Mouse (Mus musculus): Measurements from ENCODE around the gene Vps29.
"Not testable (repeated sequence)": the region's sequence is repeated elsewhere in the genome, so short reads cannot be mapped to it uniquely, and the experiment has no call there.

The Vps29 gene

DNA sequence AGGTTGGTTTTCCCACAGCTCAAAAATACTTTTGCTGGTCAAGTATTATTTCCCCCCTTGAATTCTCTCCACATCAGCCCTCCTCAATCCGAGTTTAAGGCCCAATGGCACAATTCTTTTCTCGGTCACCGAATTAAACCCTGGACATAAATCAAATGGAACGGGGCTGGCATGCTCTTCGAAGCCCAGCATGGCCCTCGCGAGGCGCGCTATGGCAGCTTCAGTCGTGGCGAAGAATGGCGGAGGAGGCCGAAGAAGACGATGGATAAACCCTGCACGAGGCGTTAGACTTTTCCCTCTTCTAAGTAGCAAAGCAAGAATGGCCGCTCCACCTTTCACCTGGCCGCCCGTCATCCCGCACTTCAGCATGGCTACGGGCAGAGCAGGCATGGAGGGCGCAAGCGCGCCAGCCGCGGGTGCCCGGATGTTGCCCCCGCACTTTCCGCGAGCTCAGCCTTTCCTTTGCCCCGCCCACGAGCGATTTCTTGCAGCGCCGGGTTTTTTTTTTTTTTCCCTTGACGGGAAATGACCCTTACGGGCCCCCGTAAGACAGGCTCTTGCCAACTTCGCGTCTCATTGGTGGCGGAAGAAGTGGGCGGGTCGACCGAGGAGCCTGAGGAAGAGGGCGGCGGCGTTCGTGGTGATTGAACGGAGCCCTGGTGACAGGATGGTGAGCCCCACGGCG is at the start of gene Vps29, which contains the start of gene Rad9b:
TSS of gene Vps29 (plus strand) at position 563 of the 685 bp plus-strand sequence.
TSS of gene Rad9b (minus strand) at position 427 of the 685 bp plus-strand sequence.
- peak; percentile 97 for DNase-seq (ENCODE audit: low spot score)

DNA sequence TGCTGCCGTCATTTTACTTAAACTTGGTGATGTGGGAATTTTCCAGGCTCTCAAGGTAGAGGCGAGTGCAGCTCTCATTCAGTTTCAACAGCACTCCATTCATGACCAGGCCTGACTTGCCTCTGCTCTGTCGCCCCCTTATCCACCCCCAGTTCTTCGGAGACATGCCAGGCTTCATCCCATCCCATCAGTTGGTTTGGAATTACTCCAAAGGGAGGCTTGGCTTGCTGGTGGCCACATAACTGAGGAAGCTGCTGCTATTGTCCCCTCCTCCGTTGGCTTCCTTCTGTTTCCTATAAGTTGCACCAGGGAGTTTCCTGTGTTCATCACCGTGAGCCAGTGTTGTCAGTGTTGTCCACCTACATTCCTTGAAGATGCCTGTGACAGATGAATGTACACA is 49.6 kb upstream of the Vps29 start:
- no peak for DNase-seq (ENCODE audit: low spot score)

DNA sequence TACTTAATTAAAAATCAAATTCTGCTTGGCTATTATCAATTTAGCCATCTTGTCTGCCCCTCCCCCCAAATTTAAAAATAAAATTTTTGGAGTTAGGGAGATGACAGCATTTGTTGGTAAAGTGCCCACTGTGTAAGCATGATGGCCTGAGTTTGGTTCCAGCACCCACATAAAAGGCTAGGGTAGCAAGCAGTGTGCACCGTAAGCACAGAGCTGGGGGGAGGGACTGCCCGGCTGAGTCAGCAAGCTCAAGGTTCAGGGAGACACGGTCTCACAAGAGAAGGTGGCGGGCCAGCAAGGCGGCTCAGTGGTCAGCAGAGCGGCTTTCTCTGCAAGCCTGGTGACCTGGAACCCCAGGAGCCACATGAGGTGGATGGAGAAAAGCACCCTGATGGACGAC is 48.7 kb upstream of the Vps29 start:
- no peak for DNase-seq (ENCODE audit: low spot score)

DNA sequence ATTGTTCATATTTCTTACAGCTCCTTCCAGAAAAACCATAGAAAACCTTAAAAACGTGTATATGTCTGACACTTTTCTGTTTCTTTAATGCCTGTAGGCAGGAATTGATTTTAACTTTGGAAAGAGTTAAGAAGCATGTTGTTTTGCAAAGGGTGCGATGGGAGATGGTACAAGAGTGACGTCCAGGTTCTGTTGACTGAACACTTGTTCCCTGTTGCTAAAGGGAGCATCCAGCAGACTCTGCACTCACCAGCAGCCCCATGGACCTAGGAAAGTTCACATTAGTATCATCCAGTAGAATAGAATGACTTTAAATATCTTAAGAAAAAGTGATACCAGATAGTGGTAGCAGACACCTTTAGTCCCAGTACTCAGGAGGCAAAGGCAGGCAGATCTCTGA is 47.6 kb upstream of the Vps29 start:
- no peak for DNase-seq (ENCODE audit: low spot score)

DNA sequence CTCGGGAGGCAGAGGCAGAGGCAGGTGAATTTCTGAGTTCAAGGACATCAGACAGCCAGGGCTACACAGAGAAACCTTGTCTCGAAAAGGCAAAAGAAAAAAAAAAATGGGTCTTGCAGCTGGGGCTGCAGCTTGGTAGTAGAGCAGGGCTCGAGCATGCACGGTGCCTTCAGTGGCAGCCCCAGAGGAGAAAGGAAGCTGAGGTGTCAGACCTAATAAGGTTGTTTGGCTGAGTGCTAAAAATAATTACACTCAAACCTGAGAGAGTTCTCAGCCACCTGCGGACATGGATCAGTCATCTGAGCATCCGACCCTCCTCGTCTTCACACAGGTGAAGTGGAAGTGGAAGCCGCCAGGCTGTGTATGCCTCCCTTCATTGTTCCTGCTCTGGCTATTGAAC is 43.5 kb upstream of the Vps29 start:
- no peak for DNase-seq (ENCODE audit: low spot score)

DNA sequence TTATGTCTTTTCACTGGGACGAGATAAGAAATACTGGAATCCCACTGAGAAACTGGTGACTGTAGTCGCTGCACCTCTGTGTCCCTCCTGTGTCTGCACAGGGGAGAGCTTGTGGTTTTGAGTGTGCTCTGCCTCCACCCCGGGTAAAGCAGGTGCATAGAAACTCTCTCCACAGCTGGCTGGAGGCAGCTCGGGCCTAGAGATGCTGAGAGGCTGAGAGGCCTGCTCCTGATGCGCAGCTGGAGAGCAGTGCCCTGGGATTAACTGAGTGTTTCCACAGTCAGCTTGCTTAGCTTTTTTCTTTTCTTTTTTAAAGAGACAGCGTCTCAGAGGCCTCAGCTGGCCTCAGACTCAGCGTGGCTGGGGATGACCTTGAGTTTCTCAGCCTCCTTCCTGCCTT is 42.5 kb upstream of the Vps29 start:
- no peak for DNase-seq (ENCODE audit: low spot score)

DNA sequence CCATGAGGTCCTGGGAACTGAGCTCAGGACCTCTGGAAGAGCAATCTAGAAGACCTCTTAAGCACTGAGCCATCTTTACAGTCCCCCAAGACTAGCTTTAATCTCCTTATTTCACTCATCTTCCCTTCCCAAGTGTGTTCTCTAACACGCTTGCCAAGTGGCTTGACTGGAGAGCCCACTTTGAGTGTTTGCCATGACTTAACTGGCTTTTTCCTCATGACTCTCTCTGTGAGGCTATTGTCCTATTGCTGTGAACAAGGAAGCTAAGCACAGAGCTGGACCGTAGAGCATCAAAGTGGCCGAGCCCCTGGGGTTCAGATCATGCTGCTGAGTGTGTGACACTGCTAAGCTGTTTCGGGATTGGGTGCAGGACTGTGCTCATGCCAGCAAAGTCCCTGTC is 41.8 kb upstream of the Vps29 start:
- no peak for DNase-seq (ENCODE audit: low spot score)

DNA sequence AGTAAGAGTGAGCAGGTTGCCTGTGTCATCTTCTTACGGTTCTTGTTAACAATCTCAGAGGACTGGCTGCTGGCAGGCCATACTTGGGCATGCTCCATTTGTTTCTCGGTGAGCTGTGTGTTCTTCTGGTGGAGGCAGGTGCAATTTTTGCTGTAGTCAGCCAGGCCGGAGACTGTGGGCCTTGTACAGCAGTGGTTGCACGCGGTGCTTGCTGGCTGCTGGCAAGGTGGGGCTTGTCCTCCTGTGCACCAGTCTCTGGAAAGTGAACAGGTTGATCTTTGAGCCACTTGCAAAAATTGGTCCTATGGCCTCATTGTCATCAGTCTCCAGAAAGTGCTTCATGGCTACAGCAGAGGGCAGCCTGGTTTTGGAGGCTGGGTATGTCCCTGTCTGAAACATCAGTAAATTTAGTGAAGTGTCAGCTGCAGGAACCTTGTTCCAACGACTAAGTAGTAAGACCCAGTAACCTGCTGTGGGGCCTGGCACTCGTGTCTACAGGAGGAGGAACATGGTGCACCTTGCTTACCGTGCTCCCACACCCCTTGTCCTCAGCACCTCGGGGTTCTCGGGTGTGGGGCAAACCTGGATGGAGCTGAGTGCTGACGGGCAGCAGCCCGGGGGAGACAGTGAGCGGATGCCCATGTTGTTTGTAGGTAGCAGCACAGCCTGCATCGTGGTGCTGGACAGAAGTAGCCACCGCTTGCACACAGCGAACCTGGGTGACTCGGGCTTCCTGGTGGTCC is 41.1 kb upstream of the Vps29 start:
- DNase-seq (ENCODE audit: low spot score), result no peak

DNA sequence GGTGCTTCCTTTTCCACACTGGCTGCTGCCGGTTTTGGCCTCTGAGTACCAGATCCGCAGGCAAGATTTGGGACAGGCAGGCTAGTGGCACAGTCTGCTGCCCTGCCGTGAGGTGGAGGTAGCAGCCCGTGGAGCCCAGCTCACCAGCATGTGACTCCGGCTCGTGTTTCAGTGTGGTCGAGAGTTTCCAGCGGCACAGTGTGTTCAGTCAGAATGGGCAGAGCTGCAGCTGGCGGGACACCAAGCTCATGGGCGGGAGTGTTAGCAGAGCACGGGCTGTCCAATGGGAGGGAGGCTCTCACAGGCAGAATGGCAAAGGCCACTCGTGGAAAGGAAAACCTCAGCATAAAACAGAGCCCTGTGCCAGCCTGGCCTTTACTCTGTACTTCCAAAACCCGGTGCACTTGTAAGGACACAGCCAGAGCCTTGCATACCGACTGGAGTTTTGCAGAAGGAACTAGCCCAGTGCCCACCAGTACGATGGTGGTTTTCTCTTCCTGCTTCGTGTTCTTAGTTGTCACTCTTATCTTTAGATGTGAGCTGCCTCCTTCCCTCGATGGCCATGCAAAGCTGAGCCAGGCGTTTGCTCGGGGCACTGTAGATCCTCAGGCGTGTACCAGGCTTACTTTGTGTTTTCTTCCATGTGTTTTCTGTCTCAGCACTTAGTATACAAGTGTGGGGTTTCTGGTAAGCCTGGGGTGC is 39.1 kb upstream of the Vps29 start:
- no peak for DNase-seq (ENCODE audit: low spot score)

DNA sequence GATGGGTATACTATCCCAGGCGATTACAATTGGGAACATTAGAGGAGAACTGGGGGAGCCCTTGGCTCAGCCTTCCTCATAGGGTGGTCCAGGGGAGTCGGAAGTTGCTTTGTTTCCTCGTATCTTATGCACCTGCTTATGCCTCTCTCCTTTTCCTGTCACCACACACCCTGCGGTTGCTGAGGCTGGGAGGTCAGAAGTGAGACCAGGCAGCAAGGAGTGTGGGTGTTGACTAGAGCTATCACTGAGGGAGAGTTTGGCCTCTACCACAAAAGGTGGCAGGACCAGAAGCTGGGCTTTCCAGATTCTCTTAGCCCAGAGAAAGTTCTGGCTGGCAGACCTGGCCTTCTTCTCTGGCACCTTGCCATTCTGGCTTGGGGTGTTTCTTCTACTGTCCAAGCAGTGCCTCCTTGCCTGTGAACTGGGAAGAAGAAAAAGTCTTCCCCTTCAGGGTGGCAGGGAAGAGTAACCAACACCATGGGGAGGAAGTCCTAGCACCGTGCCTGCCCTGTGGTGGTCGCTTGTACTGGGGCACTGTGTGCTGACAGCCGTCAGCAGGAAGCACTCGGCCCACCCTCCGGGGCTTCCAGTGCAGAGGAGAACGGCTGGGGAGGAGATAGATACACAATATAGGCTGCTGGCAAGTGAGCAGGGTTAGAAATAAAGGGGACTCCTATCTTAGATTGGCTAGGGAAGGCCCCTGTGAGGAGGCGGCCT is 36.7 kb upstream of the Vps29 start:
- no peak for DNase-seq (ENCODE audit: low spot score)

DNA sequence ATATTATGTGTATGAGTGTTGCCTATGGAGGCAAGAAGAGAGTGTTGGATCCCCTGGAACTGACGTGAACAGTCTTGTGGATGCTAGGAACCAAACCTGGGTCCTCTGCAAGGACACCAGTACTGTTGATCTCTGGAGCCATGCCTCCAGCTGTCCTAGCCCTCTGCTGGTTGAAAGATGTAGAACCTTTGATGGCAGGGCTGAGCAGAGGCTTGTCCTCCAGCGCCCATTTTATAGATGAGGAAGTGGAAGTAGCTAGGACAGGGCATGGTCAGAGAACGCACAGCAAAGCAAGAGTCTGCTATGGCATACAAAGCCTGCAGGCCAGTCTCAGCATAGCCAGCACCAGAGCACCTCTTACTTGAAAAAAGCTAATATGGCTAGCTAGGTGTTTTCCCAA is 36.1 kb upstream of the Vps29 start:
- DNase-seq (ENCODE audit: low spot score), result no peak

DNA sequence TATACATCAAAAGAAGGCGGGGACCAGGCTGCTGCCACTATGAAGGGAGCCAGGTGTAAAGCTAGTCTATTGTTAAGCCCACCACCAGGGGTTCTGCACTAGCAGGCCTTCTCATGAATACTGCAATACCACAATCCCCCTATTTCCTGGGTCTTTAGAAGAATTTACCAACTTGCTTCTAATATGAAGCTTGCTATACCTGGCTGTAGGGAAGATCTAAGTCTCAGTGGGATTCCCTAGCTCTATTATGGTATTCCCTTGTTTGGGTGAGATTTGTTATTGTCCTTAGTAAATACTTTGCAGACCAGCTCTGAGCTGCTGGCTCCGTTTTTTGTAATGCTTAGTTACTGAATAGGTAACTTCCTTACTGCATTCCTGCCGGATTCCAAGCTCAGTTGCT is 35.2 kb upstream of the Vps29 start:
- not testable (repeated sequence) for DNase-seq (ENCODE audit: low spot score)

DNA sequence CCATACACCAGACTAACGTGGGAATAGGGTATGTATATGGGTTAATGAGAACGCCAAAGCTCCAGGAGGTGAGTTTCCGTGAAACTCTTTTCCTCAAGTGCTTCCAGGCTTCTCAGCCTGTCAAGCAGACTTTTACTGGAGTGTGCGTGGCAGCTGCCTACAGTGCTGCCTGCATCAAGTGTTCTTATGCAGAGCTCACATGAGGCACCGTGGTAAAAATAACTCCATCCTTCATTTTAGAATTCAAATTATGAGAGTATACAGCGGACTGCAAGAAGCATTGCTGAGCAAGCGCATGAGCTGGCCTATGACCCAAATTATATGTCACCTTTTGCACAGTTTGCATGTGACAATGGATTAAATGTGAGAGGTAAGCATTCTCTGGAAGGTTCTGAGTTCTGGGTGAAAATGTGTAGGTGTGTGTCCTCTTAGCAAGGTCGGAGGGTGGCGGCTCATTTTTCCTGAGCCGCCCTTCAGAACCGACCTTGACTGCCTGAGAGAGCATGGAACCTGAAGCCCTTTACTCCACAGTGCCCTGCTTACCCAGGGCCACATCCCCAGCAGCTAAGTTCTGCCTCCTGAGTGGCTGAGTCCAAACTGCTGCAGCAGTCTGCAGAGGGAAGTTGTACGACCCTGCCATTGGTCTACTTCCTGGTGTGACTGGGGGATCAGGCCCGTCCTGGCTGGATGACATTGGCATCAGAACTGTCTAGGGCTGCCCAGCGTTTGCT is 34.5 kb upstream of the Vps29 start:
- DNase-seq (ENCODE audit: low spot score), result no peak

DNA sequence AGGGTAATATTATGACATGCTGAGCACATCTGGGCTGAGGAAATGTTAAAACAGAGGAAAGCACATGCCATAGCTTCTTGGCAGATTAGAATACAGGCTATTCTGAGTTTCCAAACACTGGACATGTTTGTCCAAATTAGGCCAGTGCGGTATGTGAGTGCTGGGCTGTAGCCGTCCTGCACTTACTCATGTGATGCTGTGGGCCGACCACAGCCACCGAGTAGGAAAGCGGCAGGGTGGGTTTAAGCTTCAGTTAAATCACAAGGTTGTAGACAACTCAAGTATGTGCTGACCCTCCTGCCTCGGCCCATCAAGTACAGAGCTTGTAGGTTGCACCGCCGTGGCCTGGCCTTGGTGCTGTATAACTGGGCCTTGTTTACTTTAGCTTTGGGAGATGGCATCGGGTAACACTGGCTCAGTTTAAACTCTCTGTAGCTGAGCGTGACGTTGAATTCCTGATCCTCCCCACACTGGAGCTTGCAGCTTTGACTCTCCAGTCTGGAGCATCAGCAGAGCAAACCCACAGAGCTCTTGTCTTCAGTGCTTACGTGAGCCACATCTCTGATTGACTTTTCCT is 33.9 kb upstream of the Vps29 start:
- DNase-seq (ENCODE audit: low spot score), result no peak

DNA sequence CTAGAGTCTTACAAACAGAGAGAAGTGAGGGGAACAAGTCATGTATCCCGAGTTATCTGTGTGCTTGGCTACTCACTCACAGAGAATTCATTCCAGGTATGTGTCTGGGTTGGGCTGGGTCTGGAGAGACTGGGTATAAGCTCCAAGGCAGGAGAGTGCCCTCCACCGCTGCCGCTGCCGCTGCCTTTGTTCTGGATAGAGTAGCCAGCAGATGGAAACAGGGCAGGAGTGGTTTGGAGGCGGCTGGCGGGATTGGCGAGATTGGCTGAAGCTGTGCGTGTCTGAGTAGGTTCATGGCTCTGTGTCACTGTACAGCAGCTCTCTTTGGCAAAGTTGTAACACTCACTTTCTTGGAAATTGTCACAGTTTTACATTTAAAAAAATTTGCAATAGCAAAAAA is 30.6 kb upstream of the Vps29 start:
- peak; percentile 25 for DNase-seq (ENCODE audit: low spot score)

DNA sequence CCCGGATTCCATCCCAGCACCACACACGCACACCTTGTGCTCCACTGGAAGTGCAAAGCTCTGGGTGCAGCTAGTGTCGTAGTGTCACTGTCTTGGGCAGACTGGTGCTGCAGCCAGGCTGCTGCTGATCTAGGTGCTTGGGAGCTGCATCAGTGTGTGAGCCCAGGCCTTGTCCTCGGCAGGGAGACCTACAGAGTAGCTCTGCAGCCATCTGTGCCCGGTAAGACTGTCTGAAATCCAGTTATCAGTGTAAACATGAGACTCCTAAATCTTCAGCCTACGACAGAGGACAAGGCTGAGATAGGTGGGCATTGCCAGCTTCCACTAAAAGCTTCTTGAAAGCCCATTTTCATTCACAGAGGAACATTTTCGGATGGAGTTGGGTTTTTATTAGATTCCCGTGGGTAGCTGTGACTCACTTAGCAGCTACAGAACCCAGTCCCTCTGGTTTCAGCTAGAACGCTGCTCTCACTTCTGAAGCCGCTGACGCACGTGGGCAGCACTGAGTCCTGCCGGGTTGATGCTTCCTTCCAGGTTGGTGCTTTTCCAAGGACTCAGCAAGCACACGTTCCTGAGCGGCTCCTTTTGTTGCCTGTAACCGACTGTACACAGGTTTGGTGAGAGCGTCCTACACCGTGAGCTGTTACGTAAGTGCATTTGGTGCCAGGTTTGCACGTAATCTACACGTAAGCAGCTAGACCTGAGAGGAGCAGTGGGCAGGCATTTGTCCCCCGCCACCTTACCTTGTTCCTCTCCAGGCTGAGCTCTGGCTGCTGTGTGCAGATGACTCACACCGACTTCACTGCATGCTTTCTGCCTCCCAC is 29.3 kb upstream of the Vps29 start:
- no peak for DNase-seq (ENCODE audit: low spot score)

DNA sequence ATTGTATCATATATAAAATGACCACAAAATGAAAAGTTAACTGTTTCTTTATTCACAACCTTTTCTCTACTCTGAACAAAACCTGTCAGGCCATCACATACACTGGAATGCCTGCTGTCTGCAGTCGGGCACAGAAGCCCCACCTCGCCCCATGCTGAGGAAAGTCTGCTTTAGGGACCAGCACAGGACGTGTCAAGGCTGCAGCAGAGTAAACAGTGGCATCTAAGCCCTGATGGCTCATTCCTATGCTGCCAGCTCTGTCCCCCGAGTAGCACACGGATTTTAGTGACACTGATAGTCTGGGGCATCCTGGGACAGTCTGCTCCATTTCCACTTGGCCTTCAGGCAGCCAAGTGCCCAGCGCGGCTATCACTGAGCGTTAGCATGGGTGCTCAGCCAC is 28.7 kb upstream of the Vps29 start:
- DNase-seq (ENCODE audit: low spot score), result no peak

DNA sequence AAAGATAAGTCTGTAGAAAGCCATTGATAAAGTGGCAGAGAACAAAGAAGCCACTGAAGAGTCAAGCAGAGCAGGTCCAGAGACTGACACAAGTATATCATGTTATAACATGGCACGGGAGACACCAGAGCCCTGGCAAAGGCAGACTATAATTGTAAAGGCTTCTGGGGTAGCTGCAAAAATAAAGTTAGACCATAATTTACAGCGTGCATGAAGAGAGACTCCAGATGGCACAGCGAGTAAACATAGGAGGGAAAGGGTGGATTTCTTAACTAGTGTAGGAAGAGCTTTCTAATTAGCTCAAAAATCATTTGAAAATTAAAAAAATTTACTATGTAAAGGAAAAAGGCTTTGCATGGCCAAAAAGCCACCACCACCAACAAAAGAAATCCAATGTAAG is 26.9 kb upstream of the Vps29 start:
- no peak for DNase-seq (ENCODE audit: low spot score)

DNA sequence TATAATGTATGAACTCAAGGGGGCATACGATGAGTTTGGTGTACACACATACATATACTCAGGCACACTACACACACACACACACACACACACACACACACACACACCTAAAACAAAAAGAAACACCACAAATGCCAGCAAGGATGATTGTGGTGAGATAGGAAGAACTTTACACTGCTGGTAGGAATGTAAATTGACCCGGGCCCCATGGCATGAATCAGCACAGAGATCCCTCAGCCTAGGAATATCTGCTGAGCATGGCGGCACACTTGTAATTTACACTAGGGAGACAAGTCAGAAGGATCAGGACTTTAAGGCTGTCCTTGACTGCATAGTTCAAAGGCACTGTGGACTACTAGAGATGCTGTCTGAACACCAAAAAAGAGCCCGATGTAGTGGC is 23.9 kb upstream of the Vps29 start:
- no peak for DNase-seq (ENCODE audit: low spot score)

DNA sequence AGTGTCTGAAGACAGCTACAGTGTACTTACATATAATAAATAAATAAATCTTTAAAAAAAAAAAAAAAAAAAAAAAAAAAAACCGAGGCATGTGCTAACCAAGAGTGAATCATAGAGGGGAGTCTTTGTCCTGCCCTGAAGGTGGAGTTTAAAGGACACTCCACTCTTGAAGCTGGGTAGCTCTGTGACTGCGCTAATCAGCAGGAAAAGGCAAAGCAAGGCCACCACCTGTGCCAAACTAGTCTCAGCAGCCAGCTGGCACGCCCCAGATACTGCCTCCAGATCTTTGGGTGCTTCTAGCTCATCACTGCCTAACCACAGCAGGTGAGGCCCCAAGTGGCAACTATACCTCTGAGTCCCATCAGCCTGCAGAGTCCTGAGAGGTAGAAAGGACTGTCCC is 19.5 kb upstream of the Vps29 start:
- no peak for DNase-seq (ENCODE audit: low spot score)

Data from embryo, embryonic 10 days (tissue).